Mouse (Mus musculus) CH12.LX (cell line): ENCODE measurements around the gene Nufip2. TPM values are rescaled to one million over a fixed set of nuclear protein-coding genes. Genes with fewer than 3 reads are reported as not detected.

Experiments used
- DNase-seq: peaks from one replicate; pipeline ENCODE4 v3.0.0-alpha.2; 2013; ENCODE audit errors: extremely low read depth
- H3K27ac ChIP-seq: 2 replicates; pipeline ENCODE4 v1.5.1; 2012; ENCODE audit warnings: low read depth, mild to moderate bottlenecking, control low read depth, moderate library complexity; ENCODE audit not compliant: insufficient read depth
- H3K27me3 ChIP-seq: replicated peaks from 2 replicates; pipeline ENCODE3; 2012; ENCODE audit warnings: inconsistent platforms
- H3K36me3 ChIP-seq, 2 experiments: replicated peaks in 1 of 2; 2 replicates each; pipeline versions ENCODE3 to v1.6.1; 2012; ENCODE audit warnings: inconsistent platforms in 1 of 2, low read length in 1 of 2, mild to moderate bottlenecking in 1 of 2, mixed read lengths in 1 of 2, moderate library complexity in 1 of 2; ENCODE audit not compliant: control insufficient read depth in 1 of 2, insufficient read depth in 1 of 2
- H3K4me1 ChIP-seq, 2 experiments: 2 replicates each; pipeline ENCODE4 v1.6.1; 2012; ENCODE audit warnings: inconsistent platforms in 1 of 2, moderate library complexity in 1 of 2; ENCODE audit not compliant: insufficient read depth in 2 of 2, control insufficient read depth in 1 of 2
- H3K4me2 ChIP-seq: 2 replicates; pipeline ENCODE4 v1.6.1; 2012; ENCODE audit warnings: low read depth, mild to moderate bottlenecking, control low read depth; ENCODE audit not compliant: poor library complexity, insufficient read depth, severe bottlenecking
- H3K4me3 ChIP-seq, 3 experiments: fragments of 150-350 bp in 1 of 3; sonication (generic) in 1 of 3; replicated peaks in 1 of 3; 2 replicates each; pipeline versions ENCODE3 to v1.5.1; 2011 to 2012; ENCODE audit warnings: low read depth in 2 of 3, low read length in 2 of 3, mild to moderate bottlenecking in 2 of 3, moderate library complexity in 2 of 3, control low read depth in 1 of 3, improper control_type of control experiment in 1 of 3, inconsistent platforms in 1 of 3, mixed read lengths in 1 of 3; ENCODE audit not compliant: poor library complexity in 1 of 3
- H3K79me2 ChIP-seq: replicated peaks from 2 replicates; pipeline ENCODE4 v1.6.1; 2012; ENCODE audit warnings: mild to moderate bottlenecking, moderate library complexity; ENCODE audit not compliant: control insufficient read depth, poor library complexity, insufficient read depth, severe bottlenecking; ENCODE audit errors: extremely low read depth
- H3K9ac ChIP-seq: 2 replicates; pipeline ENCODE4 v1.6.1; 2012; ENCODE audit warnings: low read depth, mild to moderate bottlenecking, control low read depth, moderate library complexity; ENCODE audit not compliant: insufficient read depth
- H3K9me3 ChIP-seq: replicated peaks from 2 replicates; pipeline ENCODE3; 2012; ENCODE audit warnings: low read length, inconsistent platforms, mixed read lengths
- BHLHE40 ChIP-seq: IDR thresholded peaks from 2 replicates; pipeline ENCODE4 v1.6.1; 2011; ENCODE audit warnings: mild to moderate bottlenecking, low read depth, low read length, improper control_type of control experiment
- CHD1 ChIP-seq: IDR thresholded peaks from 2 replicates; pipeline ENCODE4 v1.6.1; 2012; ENCODE audit warnings: low read depth, low read length, improper control_type of control experiment, inconsistent platforms
- CHD2 ChIP-seq: IDR thresholded peaks from 2 replicates; pipeline ENCODE4 v1.6.1; 2011; ENCODE audit warnings: low read length, improper control_type of control experiment
- CTCF ChIP-seq, 2 experiments: IDR thresholded peaks in 1 of 2; conservative IDR thresholded peaks in 1 of 2; 2 replicates each; pipeline ENCODE4 v1.5.1; 2011 to 2012; ENCODE audit warnings: low read depth in 2 of 2, low read length in 2 of 2, improper control_type of control experiment in 1 of 2, inconsistent platforms in 1 of 2, mild to moderate bottlenecking in 1 of 2, moderate library complexity in 1 of 2
- E2F4 ChIP-seq: IDR thresholded peaks from 2 replicates; pipeline ENCODE4 v1.6.1; 2011; ENCODE audit warnings: low read depth, low read length, improper control_type of control experiment; ENCODE audit not compliant: insufficient replicate concordance
- EP300 ChIP-seq: IDR thresholded peaks from 2 replicates; pipeline ENCODE4 v1.6.1; 2011; ENCODE audit warnings: low read length, improper control_type of control experiment
- ETS1 ChIP-seq: conservative IDR thresholded peaks from 2 replicates; pipeline ENCODE4 v1.6.1; 2012; ENCODE audit warnings: low read depth, mild to moderate bottlenecking, inconsistent platforms, low read length, improper control_type of control experiment, moderate library complexity
- IRF4 ChIP-seq: IDR thresholded peaks from 2 replicates; pipeline ENCODE4 v1.6.1; 2014; ENCODE audit warnings: low read depth, mild to moderate bottlenecking, inconsistent platforms, low read length, improper control_type of control experiment
- JUND ChIP-seq: conservative IDR thresholded peaks from 2 replicates; pipeline ENCODE4 v1.6.1; 2011; ENCODE audit warnings: low read depth, low read length, improper control_type of control experiment
- MAX ChIP-seq: IDR thresholded peaks from 2 replicates; pipeline ENCODE4 v1.6.1; 2011; ENCODE audit warnings: low read length, improper control_type of control experiment
- MAZ ChIP-seq: IDR thresholded peaks from 2 replicates; pipeline ENCODE4 v1.6.1; 2012; ENCODE audit warnings: low read depth, mild to moderate bottlenecking, inconsistent platforms, low read length, improper control_type of control experiment, moderate library complexity
- MXI1 ChIP-seq: IDR thresholded peaks from 2 replicates; pipeline ENCODE4 v1.6.1; 2011; ENCODE audit warnings: mild to moderate bottlenecking, low read depth, low read length, improper control_type of control experiment
- MYC ChIP-seq: IDR thresholded peaks from 2 replicates; pipeline ENCODE4 v1.6.1; 2011; ENCODE audit warnings: low read depth, mild to moderate bottlenecking, improper control_type of control experiment, low read length
- NRF1 ChIP-seq: IDR thresholded peaks from 2 replicates; pipeline ENCODE4 v1.6.1; 2014; ENCODE audit warnings: low read depth, mild to moderate bottlenecking, inconsistent platforms, low read length, improper control_type of control experiment, moderate library complexity
- PAX5 ChIP-seq: IDR thresholded peaks from 2 replicates; pipeline ENCODE4 v1.6.1; 2012; ENCODE audit warnings: low read length, inconsistent platforms, mixed read lengths
- POLR2AphosphoS2 ChIP-seq: IDR thresholded peaks from 2 replicates; pipeline ENCODE4 v1.6.1; 2011; ENCODE audit warnings: low read depth, low read length, improper control_type of control experiment
- RAD21 ChIP-seq: IDR thresholded peaks from 2 replicates; pipeline ENCODE4 v1.6.1; 2011; ENCODE audit warnings: low read depth, mild to moderate bottlenecking, low read length, improper control_type of control experiment, moderate library complexity
- SIN3A ChIP-seq: IDR thresholded peaks from 2 replicates; pipeline ENCODE4 v1.6.1; 2012; ENCODE audit warnings: low read length, improper control_type of control experiment, inconsistent platforms
- TBP ChIP-seq: conservative IDR thresholded peaks from 2 replicates; pipeline ENCODE4 v1.6.1; 2011; ENCODE audit warnings: low read depth, low read length, improper control_type of control experiment
- TCF12 ChIP-seq: IDR thresholded peaks from 2 replicates; pipeline ENCODE4 v1.6.1; 2014; ENCODE audit warnings: low read depth, mild to moderate bottlenecking, inconsistent platforms, low read length, improper control_type of control experiment
- UBTF ChIP-seq: IDR thresholded peaks from 2 replicates; pipeline ENCODE4 v1.6.1; 2012; ENCODE audit warnings: low read depth, mild to moderate bottlenecking, inconsistent platforms, low read length, improper control_type of control experiment, moderate library complexity
- USF1 ChIP-seq: IDR thresholded peaks from 2 replicates; pipeline ENCODE4 v1.6.1; 2014; ENCODE audit warnings: low read depth, mild to moderate bottlenecking, inconsistent platforms, low read length, improper control_type of control experiment
- ZC3H11A ChIP-seq: IDR thresholded peaks from 2 replicates; pipeline ENCODE4 v1.6.1; 2012; ENCODE audit warnings: low read depth, mild to moderate bottlenecking, inconsistent platforms, low read length, improper control_type of control experiment
- ZMIZ1 ChIP-seq: IDR thresholded peaks from 2 replicates; pipeline ENCODE4 v1.6.1; 2012; ENCODE audit warnings: low read depth, mild to moderate bottlenecking, inconsistent platforms, low read length, improper control_type of control experiment
- ZNF384 ChIP-seq: IDR thresholded peaks from 2 replicates; pipeline ENCODE4 v1.6.1; 2012; ENCODE audit warnings: low read depth, low read length, improper control_type of control experiment, inconsistent platforms
- dilution Hi-C: fragments of 300-500 bp; cut with MboI; formaldehyde crosslinking; loops from 2 replicates; pipeline ENCODE4 v1.14.3; 2020; ENCODE audit warnings: low sequenced_read_pairs; ENCODE audit not compliant: extremely low pct_unique_long_range_greater_than_20kb, extremely low pct_ligation_motif_present
- in situ Hi-C: fragments of 300-500 bp; cut with MboI; formaldehyde crosslinking; loops from 3 replicates; pipeline ENCODE4 v1.14.3; 2019; ENCODE audit warnings: low sequenced_read_pairs, low pct_ligation_motif_present, low pct_unique_long_range_greater_than_20kb, mixed read lengths
- polyA plus RNA-seq: library from polyadenylated mRNA; unstranded; fragments of >175 nt; gene quantifications from 2 replicates; pipeline ENCODE4 v1.2.1, GENCODE M21; 2012; ENCODE audit warnings: low read depth; ENCODE audit not compliant: insufficient read length
- total RNA-seq, 2 experiments: library from RNA; depleted of rRNA; stranded (reverse); fragments of 300-350 nt in 1 of 2; fragments of >200 nt in 1 of 2; gene quantifications; 2 replicates each; pipeline ENCODE4 v1.2.3; 2012 to 2014

Gene Nufip2
- total and polyA plus RNA-seq, 3 experiments: 29.6 to 53.6 (median 41.2) TPM

DNA sequence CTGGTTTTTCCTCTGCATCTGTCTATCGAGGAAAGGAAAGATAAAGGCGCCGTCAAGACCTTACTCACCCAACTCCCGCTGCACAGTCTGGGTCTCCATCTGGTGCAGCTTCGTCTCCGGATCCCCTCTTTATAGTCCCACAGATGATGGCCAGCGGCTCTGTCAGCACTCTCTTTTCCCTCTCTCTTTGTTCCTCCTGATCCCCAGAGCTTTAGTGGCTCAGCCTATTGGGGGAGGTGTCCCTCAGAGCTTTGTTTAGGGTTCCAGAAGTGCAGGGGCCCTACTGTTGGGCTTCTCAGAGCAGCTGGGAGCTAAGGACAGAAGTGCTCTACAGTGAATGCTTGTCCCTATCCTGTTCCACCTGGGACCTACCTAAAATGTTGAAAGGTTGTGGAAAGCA is 39.2 kb downstream of the Nufip2 start, which contains the start of gene Cryba1:
TSS of gene Cryba1 (minus strand) at position 101 of the 400 bp plus-strand sequence.
- H3K4me2 ChIP-seq: no peak within 1 kb of the TSS
- peaks cover 0 to 6% of the 10 kb centered on the region in 2 experiments for H3K36me3 ChIP-seq
- no peak within 1 kb of the TSS for H3K27ac ChIP-seq
- no peaks in the 10 kb centered on the region for H3K4me1 ChIP-seq
- in situ Hi-C loops (no loop called here), dilution Hi-C loops (no loop called here)
- H3K9me3 ChIP-seq: no peaks in the 10 kb centered on the region
- no peaks in the 10 kb centered on the region; the same call in 1 of the 2 replicates for H3K79me2 ChIP-seq
- no peak within 1 kb of the TSS for H3K4me3 ChIP-seq
- H3K27me3 ChIP-seq: no peaks in the 10 kb centered on the region
- no peak for TF ChIP-seq CHD2
- no peak for TF ChIP-seq JUND
- no peak for TF ChIP-seq ZMIZ1
- no peak for TF ChIP-seq TCF12
- no peak for TF ChIP-seq RAD21
- TF ChIP-seq BHLHE40: no peak
- TF ChIP-seq MYC: no peak
- no peak for TF ChIP-seq E2F4
- TF ChIP-seq ETS1: no peak
- no peak for TF ChIP-seq POLR2AphosphoS2
- TF ChIP-seq USF1: no peak
- no peak for TF ChIP-seq CTCF (conservative IDR thresholded peaks at IDR 0.05 in 1 of 2, IDR thresholded peaks at IDR 0.05 in 1 of 2; ENCODE audit: low read depth in 2 of 2, low read length in 2 of 2)
- TF ChIP-seq ZC3H11A: no peak
- no peak for TF ChIP-seq MAZ
- TF ChIP-seq NRF1: no peak
- TF ChIP-seq EP300: no peak
- no peak for TF ChIP-seq IRF4
- no peak within 1 kb of the TSS for H3K9ac ChIP-seq
- DNase-seq: no peak

DNA sequence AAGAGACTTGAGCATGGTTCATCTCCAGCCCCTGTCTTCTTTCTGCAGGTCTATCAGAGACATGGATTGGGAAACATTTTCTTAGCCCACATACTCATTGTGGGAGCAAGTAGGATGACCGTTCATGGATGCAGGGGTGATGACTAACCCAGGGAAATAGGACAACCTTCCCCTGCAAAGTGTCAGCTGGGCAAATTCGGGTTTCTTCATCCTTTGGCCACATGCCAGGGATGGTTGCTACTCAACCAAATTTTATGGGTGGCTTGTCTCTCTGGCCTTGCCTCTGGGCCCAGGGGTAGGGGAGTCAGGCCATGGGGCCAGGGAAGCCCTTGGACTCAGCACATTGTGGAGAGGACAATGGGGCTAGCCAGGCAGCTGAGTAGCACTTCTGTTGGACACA is 42.6 kb downstream of the Nufip2 start:
- TF ChIP-seq UBTF (no peak), MYC (no peak), MXI1 (no peak), SIN3A (no peak), ZNF384 (no peak), EP300 (no peak), PAX5 (no peak), E2F4 (no peak), CHD1 (no peak), MAX (no peak), TBP (no peak)
- TF ChIP-seq, all 38 proteins: peak for 0
- dilution Hi-C loops (no loop called here), in situ Hi-C loops (no loop called here)
- Histone ChIP-seq H3K9ac (no peak overlapping the region), H3K4me2 (no peak overlapping the region), H3K79me2 (no peaks in the 10 kb centered on the region; the same call in 1 of the 2 replicates), H3K9me3 (no peaks in the 10 kb centered on the region), H3K27ac (no peak overlapping the region), H3K4me1 (no peaks in the 10 kb centered on the region), H3K36me3 (no peaks in the 10 kb centered on the region), H3K27me3 (no peaks in the 10 kb centered on the region), H3K4me3 (no peak overlapping the region)
- DNase-seq: no peak
